Mouse (Mus musculus): ENCODE measurements around the gene Tmie. TPM values are rescaled to one million over a fixed set of nuclear protein-coding genes. Genes with fewer than 3 reads are reported as not detected.

The Tmie gene
- polyA plus RNA-seq, 1 experiment from 2014 or later: 3.6 TPM

- DNase-seq (ENCODE audit: low spot score) (peak; percentile 64), ATAC-seq (peak; percentile 52)
- Histone ChIP-seq H3K27me3 (replicated peaks; ENCODE audit: insufficient read depth, low read length) (no peaks in the 10 kb centered on the region), H3K4me3 (ENCODE audit: low read depth, low read length) (no peak overlapping the region), H3K9ac (replicated peaks; ENCODE audit: low read depth) (no peak overlapping the region), H3K4me2 (replicated peaks; ENCODE audit: low read depth, low read length) (peak overlapping the region; percentile 27; the same call in 1 of the 2 replicates), H3K27ac (ENCODE audit: low read length) (no peak overlapping the region), H3K36me3 (ENCODE audit: insufficient read depth, low read length) (no peaks in the 10 kb centered on the region), H3K9me3 (ENCODE audit: low read length) (no peaks in the 10 kb centered on the region), H3K4me1 (ENCODE audit: insufficient read depth, low read depth, low read length) (peaks cover 7% of the 10 kb centered on the region; the same call in 1 of the 2 replicates)
- TF ChIP-seq EP300 (IDR thresholded peaks at IDR 0.05) (no peak), CTCF (IDR thresholded peaks at IDR 0.05) (peak; percentile 33)
- 9% methylated on average over 40 of the region's 40 CpGs for whole genome bisulfite sequencing
Observed at GRCm38 (mm10) chr9:110873681-110874659, 5.9 kb downstream of the Tmie start.

GRCm38 (mm10) chr9:110871030-110871429, 8.9 kb downstream of the Tmie start:
- Histone ChIP-seq H3K9ac (replicated peaks; ENCODE audit: low read depth) (no peak overlapping the region), H3K27me3 (replicated peaks; ENCODE audit: insufficient read depth, low read length) (no peaks in the 10 kb centered on the region), H3K4me2 (replicated peaks; ENCODE audit: low read depth, low read length) (no peak overlapping the region), H3K9me3 (ENCODE audit: low read length) (no peaks in the 10 kb centered on the region), H3K27ac (ENCODE audit: low read length) (no peak overlapping the region), H3K36me3 (ENCODE audit: insufficient read depth, low read length) (no peaks in the 10 kb centered on the region), H3K4me3 (ENCODE audit: low read depth, low read length) (no peak overlapping the region), H3K4me1 (ENCODE audit: insufficient read depth, low read depth, low read length) (no peaks in the 10 kb centered on the region)
- ATAC-seq (peak; percentile 39), DNase-seq (ENCODE audit: low spot score) (peak; percentile 66)
- 19% methylated on average over 7 of the region's 7 CpGs for WGBS
- TF ChIP-seq CTCF (IDR thresholded peaks at IDR 0.05) (peak; percentile 89), EP300 (IDR thresholded peaks at IDR 0.05) (no peak)

- Histone ChIP-seq H3K4me3 (ENCODE audit: low read depth, low read length) (no peak overlapping the region), H3K27me3 (replicated peaks; ENCODE audit: insufficient read depth, low read length) (no peaks in the 10 kb centered on the region; the same call in 1 of the 2 replicates), H3K27ac (ENCODE audit: low read length) (no peak overlapping the region), H3K4me2 (replicated peaks; ENCODE audit: low read depth, low read length) (no peak overlapping the region), H3K9me3 (ENCODE audit: low read length) (no peaks in the 10 kb centered on the region), H3K36me3 (ENCODE audit: insufficient read depth, low read length) (no peaks in the 10 kb centered on the region), H3K4me1 (ENCODE audit: insufficient read depth, low read depth, low read length) (no peaks in the 10 kb centered on the region), H3K9ac (replicated peaks; ENCODE audit: low read depth) (no peak overlapping the region)
- WGBS: 84% methylated on average over 5 of the region's 5 CpGs
- DNase-seq (ENCODE audit: low spot score) (no peak), ATAC-seq (no peak)
- no peak for TF ChIP-seq CTCF (IDR thresholded peaks at IDR 0.05)
- no peak for TF ChIP-seq EP300 (IDR thresholded peaks at IDR 0.05)
Observed at GRCm38 (mm10) chr9:110858967-110859596, 20.8 kb downstream of the Tmie start.

GRCm38 (mm10) chr9:110858523-110858922, 21.4 kb downstream of the Tmie start:
- DNase-seq (ENCODE audit: low spot score) (no peak), ATAC-seq (no peak)
- no peaks in the 10 kb centered on the region; the same call in 1 of the 2 replicates for H3K27me3 ChIP-seq (replicated peaks; ENCODE audit: insufficient read depth, low read length)
- 37% methylated on average over 5 of the region's 5 CpGs for WGBS
- no peaks in the 10 kb centered on the region for H3K36me3 ChIP-seq (ENCODE audit: insufficient read depth, low read length)
- no peaks in the 10 kb centered on the region for H3K4me1 ChIP-seq (ENCODE audit: insufficient read depth, low read depth, low read length)
- TF ChIP-seq CTCF (IDR thresholded peaks at IDR 0.05): no peak
- no peak overlapping the region for H3K4me2 ChIP-seq (replicated peaks; ENCODE audit: low read depth, low read length)
- no peak overlapping the region for H3K27ac ChIP-seq (ENCODE audit: low read length)
- H3K9me3 ChIP-seq (ENCODE audit: low read length): no peaks in the 10 kb centered on the region
- H3K4me3 ChIP-seq (ENCODE audit: low read depth, low read length): no peak overlapping the region
- no peak overlapping the region for H3K9ac ChIP-seq (replicated peaks; ENCODE audit: low read depth)

GRCm38 (mm10) chr9:110857781-110858472, 22.0 kb downstream of the Tmie start, which contains the start of gene Prss50:
Gene Prss50 (plus strand): TSS chr9:110857967.
- H3K4me2 ChIP-seq (replicated peaks; ENCODE audit: low read depth, low read length): peak within 1 kb of the TSS; percentile 19; the same call in 1 of the 2 replicates
- H3K4me1 ChIP-seq (ENCODE audit: insufficient read depth, low read depth, low read length): no peaks in the 10 kb centered on the region
- 14% methylated on average over 45 of the region's 50 CpGs for WGBS
- no peaks in the 10 kb centered on the region; the same call in 1 of the 2 replicates for H3K27me3 ChIP-seq (replicated peaks; ENCODE audit: insufficient read depth, low read length)
- no peaks in the 10 kb centered on the region for H3K9me3 ChIP-seq (ENCODE audit: low read length)
- no peak within 1 kb of the TSS for H3K9ac ChIP-seq (replicated peaks; ENCODE audit: low read depth)
- TF ChIP-seq EP300 (IDR thresholded peaks at IDR 0.05) (no peak), CTCF (IDR thresholded peaks at IDR 0.05) (peak; percentile 70)
- H3K4me3 ChIP-seq (ENCODE audit: low read depth, low read length): peak within 1 kb of the TSS; percentile 10; the same call in 1 of the 2 replicates
- ATAC-seq (no peak; the same call in 1 of the 2 replicates), DNase-seq (ENCODE audit: low spot score) (no peak)
- no peak within 1 kb of the TSS for H3K27ac ChIP-seq (ENCODE audit: low read length)
- H3K36me3 ChIP-seq (ENCODE audit: insufficient read depth, low read length): no peaks in the 10 kb centered on the region
